ENCODE assay signal across 8 mouse cellular contexts in genomic region chr15:99093291-99094258, GRCm38 (mm10). TPM values are rescaled to one million over a fixed set of nuclear protein-coding genes. Genes with fewer than 3 reads are reported as not detected.
DNase-seq lines count a peak whose midpoint lies in the region; ATAC-seq and TF ChIP-seq lines count a peak whose summit lies in the region.

No protein-coding gene starts in this region.

- TF ChIP-seq CTCF in kidney, adult 2 months (conservative IDR thresholded peaks at IDR 0.05; ENCODE audit: insufficient read depth, insufficient read length, low read depth, low read length) = peak; percentile 38
- peak; percentile 52 for TF ChIP-seq CTCF in cerebellum, adult 2 months (IDR thresholded peaks at IDR 0.05; ENCODE audit: borderline replicate concordance, insufficient read depth, low read depth, low read length)
- TF ChIP-seq CTCF in lung, adult 2 months (IDR thresholded peaks at IDR 0.05; ENCODE audit: insufficient read depth, low read length) = 0 out of 2 replicates have a peak, but pooled peaks have one; percentile 13

- no peaks in the 10 kb centered on the region for H3K27me3 ChIP-seq in kidney, adult 2 months (replicated peaks; ENCODE audit: control insufficient read depth, insufficient read depth, low read length)
- H3K27me3 ChIP-seq in cerebellum, adult 2 months (ENCODE audit: control insufficient read depth, insufficient read depth, low read length) = peaks cover 8% of the 10 kb centered on the region; the same call in 1 of the 2 replicates
- H3K27me3 ChIP-seq in intestine, embryonic 15.5 days (replicated peaks) = peaks cover 92% of the 10 kb centered on the region
- peaks cover 89% of the 10 kb centered on the region for H3K27me3 ChIP-seq in neural tube, embryonic 13.5 days

- peak overlapping the region; percentile 33 for H3K9ac ChIP-seq in intestine, embryonic 15.5 days
- peak overlapping the region; percentile 71 for H3K9ac ChIP-seq in neural tube, embryonic 13.5 days

- no peaks in the 10 kb centered on the region for H3K9me3 ChIP-seq in intestine, embryonic 15.5 days
- H3K9me3 ChIP-seq in neural tube, embryonic 13.5 days = no peaks in the 10 kb centered on the region

- peak; percentile 41 for DNase-seq in kidney, adult 2 months
- DNase-seq in kidney, adult 8-10 months = no peak
- DNase-seq in cerebellum, adult 2 months = peak; percentile 44 to 63
- DNase-seq in lung, adult 2 months = peak; percentile 50
- no peak for DNase-seq in ovary, postnatal 10 days (ENCODE audit: low spot score)

- WGBS in kidney, adult 2 months = 9% methylated on average over 56 of the region's 56 CpGs
- WGBS in cerebellum, adult 2 months = 4% methylated on average over 56 of the region's 56 CpGs
- WGBS in intestine, embryonic 15.5 days = 2% methylated on average over 56 of the region's 56 CpGs
- WGBS in lung, adult 2 months = 4% methylated on average over 56 of the region's 56 CpGs
- WGBS in neural tube, embryonic 13.5 days = under 1% methylated on average over 56 of the region's 56 CpGs

- peaks cover 7% of the 10 kb centered on the region for H3K4me1 ChIP-seq in kidney, adult 2 months (ENCODE audit: control insufficient read depth, insufficient read depth, low read length)
- H3K4me1 ChIP-seq in cerebellum, adult 2 months (ENCODE audit: control insufficient read depth, insufficient read depth, low read length) = 0 out of 2 replicates have a peak, but pooled peaks cover 3% of the 10 kb centered on the region
- peaks cover 44% of the 10 kb centered on the region for H3K4me1 ChIP-seq in intestine, embryonic 15.5 days (replicated peaks)
- peaks cover 15% of the 10 kb centered on the region for H3K4me1 ChIP-seq in lung, adult 2 months (ENCODE audit: control insufficient read depth, insufficient read depth, low read length)
- peaks cover 77% of the 10 kb centered on the region for H3K4me1 ChIP-seq in neural tube, embryonic 13.5 days (replicated peaks)

- no peak for TF ChIP-seq POLR2A in kidney, adult 2 months (IDR thresholded peaks at IDR 0.05; ENCODE audit: low read depth, low read length)
- no peak for TF ChIP-seq POLR2A in cerebellum, adult 2 months (IDR thresholded peaks at IDR 0.05; ENCODE audit: borderline replicate concordance, insufficient read depth, low read length)
- TF ChIP-seq POLR2A in lung, adult 2 months (IDR thresholded peaks at IDR 0.05; ENCODE audit: borderline replicate concordance, extremely low read depth, low read depth, low read length) = no peak

- ATAC-seq in granulocyte monocyte progenitor cell, adult 5-6 weeks (replicated peaks; ENCODE audit: poor library complexity, severe bottlenecking) = peak; percentile 75
- ATAC-seq in intestine, embryonic 15.5 days = peak; percentile 54
- peak; percentile 36 for ATAC-seq in neural tube, embryonic 13.5 days (ENCODE audit: low read depth)

- H3K4me3 ChIP-seq in kidney, adult 2 months (ENCODE audit: insufficient read depth, low read depth, low read length) = peak overlapping the region; percentile 15
- peak overlapping the region; percentile 48 for H3K4me3 ChIP-seq in cerebellum, adult 2 months (replicated peaks; ENCODE audit: insufficient read depth, low read depth, low read length)
- peak overlapping the region; percentile 36 for H3K4me3 ChIP-seq in intestine, embryonic 15.5 days (replicated peaks)
- peak overlapping the region; percentile 5 for H3K4me3 ChIP-seq in lung, adult 2 months (replicated peaks; ENCODE audit: extremely low read depth, low read depth, low read length)
- peak overlapping the region; percentile 43 for H3K4me3 ChIP-seq in neural tube, embryonic 13.5 days

- H3K27ac ChIP-seq in kidney, adult 2 months (ENCODE audit: insufficient read depth, low read depth, low read length) = no peak overlapping the region
- H3K27ac ChIP-seq in cerebellum, adult 2 months (ENCODE audit: insufficient read depth, low read length) = no peak overlapping the region
- H3K27ac ChIP-seq in intestine, embryonic 15.5 days = no peak overlapping the region
- peak overlapping the region; percentile 74 for H3K27ac ChIP-seq in neural tube, embryonic 13.5 days (replicated peaks)

- peak overlapping the region; percentile 82 for H3K4me2 ChIP-seq in intestine, embryonic 15.5 days (replicated peaks)
- H3K4me2 ChIP-seq in neural tube, embryonic 13.5 days = peak overlapping the region; percentile 82

- H3K36me3 ChIP-seq in kidney, adult 2 months (ENCODE audit: control insufficient read depth, insufficient read depth, low read length) = no peaks in the 10 kb centered on the region
- H3K36me3 ChIP-seq in intestine, embryonic 15.5 days = no peaks in the 10 kb centered on the region
- no peaks in the 10 kb centered on the region for H3K36me3 ChIP-seq in neural tube, embryonic 13.5 days

RNA-seq across cellular contexts. Expression of gene Dnajc22, which starts 0.6 kb away (rescaled TPM):
- polyA plus RNA-seq in kidney, adult 2 months (2012; rRNA removed) = 49.9 and 53.4 TPM in 2 replicates
- polyA plus RNA-seq in cerebellum, adult 2 months (2012; rRNA removed) = 0.13 TPM in 1 of 2 replicates, not detected in the other
- not detected in 2 replicates for total RNA-seq in granulocyte monocyte progenitor cell, adult 5-6 weeks (2014; fragmentation: Nextera tagmentation)
- total RNA-seq in granulocyte monocyte progenitor cell, adult 5-6 weeks (2017) = not detected in 2 replicates
- 37.4 and 39.0 TPM in 2 replicates for polyA plus RNA-seq in intestine, embryonic 15.5 days (2015; fragmentation: Nextera tagmentation; extraction: Ambion mirVana)
- 0.23 and 0.53 TPM in 2 replicates for polyA plus RNA-seq in lung, adult 2 months (2012; rRNA removed)
- polyA plus RNA-seq in neural tube, embryonic 13.5 days (2015; fragmentation: Nextera tagmentation; extraction: Ambion mirVana) = 0.25 and 0.49 TPM in 2 replicates

RNA-seq across cellular contexts. Expression of gene C1ql4, which starts 6.0 kb away (rescaled TPM):
- 0.44 and 0.61 TPM in 2 replicates for polyA plus RNA-seq in kidney, adult 2 months (2012; rRNA removed)
- 1.3 and 1.6 TPM in 2 replicates for polyA plus RNA-seq in cerebellum, adult 2 months (2012; rRNA removed)
- not detected in 2 replicates for total RNA-seq in granulocyte monocyte progenitor cell, adult 5-6 weeks (2014; fragmentation: Nextera tagmentation)
- not detected in 2 replicates for total RNA-seq in granulocyte monocyte progenitor cell, adult 5-6 weeks (2017)
- polyA plus RNA-seq in intestine, embryonic 15.5 days (2015; fragmentation: Nextera tagmentation; extraction: Ambion mirVana) = 0.09 TPM in 1 of 2 replicates, not detected in the other
- not detected in 2 replicates for polyA plus RNA-seq in lung, adult 2 months (2012; rRNA removed)
- polyA plus RNA-seq in neural tube, embryonic 13.5 days (2015; fragmentation: Nextera tagmentation; extraction: Ambion mirVana) = 2.7 and 3.5 TPM in 2 replicates

RNA-seq across cellular contexts. Expression of gene Troap, which starts 19.2 kb away (rescaled TPM):
- 0.29 and 0.33 TPM in 2 replicates for polyA plus RNA-seq in kidney, adult 2 months (2012; rRNA removed)
- 0.07 and 0.22 TPM in 2 replicates for polyA plus RNA-seq in cerebellum, adult 2 months (2012; rRNA removed)
- 11.0 and 44.6 TPM in 2 replicates for total RNA-seq in granulocyte monocyte progenitor cell, adult 5-6 weeks (2014; fragmentation: Nextera tagmentation)
- 21.5 and 24.9 TPM in 2 replicates for total RNA-seq in granulocyte monocyte progenitor cell, adult 5-6 weeks (2017)
- 24.7 and 25.4 TPM in 2 replicates for polyA plus RNA-seq in intestine, embryonic 15.5 days (2015; fragmentation: Nextera tagmentation; extraction: Ambion mirVana)
- 0.84 and 1.3 TPM in 2 replicates for polyA plus RNA-seq in lung, adult 2 months (2012; rRNA removed)
- polyA plus RNA-seq in neural tube, embryonic 13.5 days (2015; fragmentation: Nextera tagmentation; extraction: Ambion mirVana) = 6.3 and 6.9 TPM in 2 replicates

RNA-seq across cellular contexts. Expression of gene Spats2, which starts 32.1 kb away (rescaled TPM):
- polyA plus RNA-seq in kidney, adult 2 months (2012; rRNA removed) = 8.6 and 10.0 TPM in 2 replicates
- polyA plus RNA-seq in cerebellum, adult 2 months (2012; rRNA removed) = 26.7 and 26.9 TPM in 2 replicates
- 0.85 TPM in 1 of 2 replicates, not detected in the other for total RNA-seq in granulocyte monocyte progenitor cell, adult 5-6 weeks (2014; fragmentation: Nextera tagmentation)
- 0.46 and 1.0 TPM in 2 replicates for total RNA-seq in granulocyte monocyte progenitor cell, adult 5-6 weeks (2017)
- 26.6 and 34.7 TPM in 2 replicates for polyA plus RNA-seq in intestine, embryonic 15.5 days (2015; fragmentation: Nextera tagmentation; extraction: Ambion mirVana)
- polyA plus RNA-seq in lung, adult 2 months (2012; rRNA removed) = 7.1 and 10.6 TPM in 2 replicates
- polyA plus RNA-seq in neural tube, embryonic 13.5 days (2015; fragmentation: Nextera tagmentation; extraction: Ambion mirVana) = 44.4 and 48.9 TPM in 2 replicates

RNA-seq across cellular contexts. Expression of gene Prph, which starts 38.6 kb away (rescaled TPM):
- 1.7 and 3.2 TPM in 2 replicates for polyA plus RNA-seq in kidney, adult 2 months (2012; rRNA removed)
- polyA plus RNA-seq in cerebellum, adult 2 months (2012; rRNA removed) = 25.7 and 37.7 TPM in 2 replicates
- not detected in 2 replicates for total RNA-seq in granulocyte monocyte progenitor cell, adult 5-6 weeks (2014; fragmentation: Nextera tagmentation)
- not detected in 2 replicates for total RNA-seq in granulocyte monocyte progenitor cell, adult 5-6 weeks (2017)
- 46.9 and 48.1 TPM in 2 replicates for polyA plus RNA-seq in intestine, embryonic 15.5 days (2015; fragmentation: Nextera tagmentation; extraction: Ambion mirVana)
- 0.71 and 1.0 TPM in 2 replicates for polyA plus RNA-seq in lung, adult 2 months (2012; rRNA removed)
- 268 and 371 TPM in 2 replicates for polyA plus RNA-seq in neural tube, embryonic 13.5 days (2015; fragmentation: Nextera tagmentation; extraction: Ambion mirVana)

Comparison
In these comparisons a context has a peak if more than half of its experiments do, and no peak if none do; other contexts are left out.
1. DNase-seq: peak in kidney, adult 2 months (single experiment), cerebellum, adult 2 months (2 of 2) and lung, adult 2 months (single experiment); none in kidney, adult 8-10 months (0 of 2) and ovary, postnatal 10 days (single experiment).
2. RNA of gene Dnajc22, which starts 0.6 kb away (polyA plus RNA-seq): 49.9 to 53.4 TPM in kidney, adult 2 months and 37.4 to 39.0 TPM in intestine, embryonic 15.5 days; 0.23 to 0.53 TPM in lung, adult 2 months, 0.25 to 0.49 TPM in neural tube, embryonic 13.5 days and 0.13 TPM in cerebellum, adult 2 months; every median in the first group is over 10 times any median in the second.
3. Peak in every context shown above with its lines, with median percentiles within 50 percentile points of each other: H3K4me3 ChIP-seq, CTCF ChIP-seq and ATAC-seq.